Mouse (Mus musculus): ENCODE results near the gene Fsip1.

GRCm38 (mm10) chr2:118259746-118260145 is 3.0 kb upstream of the Fsip1 start:
- TF ChIP-seq EP300 (IDR thresholded peaks at IDR 0.05; ENCODE audit: low read depth) (no peak), CTCF (IDR thresholded peaks at IDR 0.05; ENCODE audit: low read depth) (no peak)

Data from liver, embryonic 14.5 days (tissue).